Mouse (Mus musculus): ENCODE measurements at regions not wholly inside any gene's neighbourhood (a gene's known extent, or its start where the extent isn't known, plus 50 kb on each side); places are given as distances from the start of the nearest gene placed in this dataset.
"Not testable (repeated sequence)": the region's sequence is repeated elsewhere in the genome, so short reads cannot be mapped to it uniquely, and the experiment has no call there.

DNA sequence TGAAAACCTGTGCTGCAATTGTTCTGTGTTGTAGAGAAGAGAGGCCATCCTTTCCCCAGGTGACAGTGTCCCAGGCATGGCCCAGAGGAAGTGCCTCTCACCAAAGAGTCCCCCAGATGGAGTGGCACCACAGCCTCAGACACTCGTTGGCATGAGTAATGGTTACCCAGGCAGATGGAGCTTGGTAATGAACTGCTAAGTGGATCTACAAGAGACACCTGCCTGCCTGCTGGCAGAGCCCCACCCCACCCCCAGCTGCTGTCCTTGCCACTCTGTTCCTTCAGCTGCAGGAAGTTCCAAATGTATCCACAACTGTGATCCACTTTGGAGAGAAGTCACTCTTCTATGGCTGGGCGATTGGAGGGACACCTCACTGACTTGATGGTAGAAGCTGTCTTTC, 72.0 kb downstream of the Foxa2 start:
- ATAC-seq (ENCODE audit: insufficient number of reproducible peaks, low FRiP score, low TSS enrichment, low read depth) (no peak), DNase-seq (ENCODE audit: low spot score) (no peak)
- H3K4me1 ChIP-seq (ENCODE audit: control insufficient read depth, insufficient read depth, low read length), result no peaks in the 10 kb centered on the region
- no peaks in the 10 kb centered on the region for H3K27me3 ChIP-seq (ENCODE audit: control insufficient read depth, insufficient read depth, low read length)
- no peaks in the 10 kb centered on the region for H3K36me3 ChIP-seq (ENCODE audit: control insufficient read depth, insufficient read depth, low read length)
- H3K9me3 ChIP-seq (ENCODE audit: control insufficient read depth, low read length), result no peaks in the 10 kb centered on the region
- H3K9ac ChIP-seq (ENCODE audit: low read length), result no peak overlapping the region
- H3K27ac ChIP-seq (replicated peaks; ENCODE audit: low read depth, low read length), result no peak overlapping the region
- H3K4me3 ChIP-seq (ENCODE audit: low read depth, low read length), result no peak overlapping the region
- 64% methylated on average over 2 of the region's 2 CpGs for WGBS
- H3K4me2 ChIP-seq (ENCODE audit: low read depth, severe bottlenecking), result no peak overlapping the region

DNA sequence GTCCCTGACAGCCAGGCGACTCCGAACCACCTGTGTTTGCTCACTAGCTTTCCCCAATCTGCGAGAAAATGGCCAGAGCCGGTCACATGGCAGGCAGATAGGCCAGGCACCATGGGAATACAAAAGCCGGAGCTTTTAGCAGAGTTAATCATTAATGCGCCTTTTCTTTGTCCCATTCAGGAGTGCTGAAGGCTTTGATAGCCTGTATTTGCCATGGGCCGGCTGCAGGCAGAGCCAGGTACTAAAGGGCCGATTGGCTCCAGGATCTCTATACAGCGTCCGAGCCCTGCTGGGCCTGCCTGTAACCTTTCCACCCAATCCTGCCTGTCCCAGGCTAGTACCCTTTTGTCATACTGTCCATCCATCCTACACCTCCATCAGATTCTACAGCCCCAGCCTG, 78.1 kb downstream of the Foxa2 start:
- Histone ChIP-seq H3K9ac (ENCODE audit: low read length) (no peak overlapping the region), H3K36me3 (ENCODE audit: control insufficient read depth, insufficient read depth, low read length) (no peaks in the 10 kb centered on the region), H3K4me2 (ENCODE audit: low read depth, severe bottlenecking) (no peak overlapping the region), H3K4me3 (ENCODE audit: low read depth, low read length) (no peak overlapping the region), H3K27me3 (ENCODE audit: control insufficient read depth, insufficient read depth, low read length) (no peaks in the 10 kb centered on the region), H3K27ac (replicated peaks; ENCODE audit: low read depth, low read length) (no peak overlapping the region), H3K4me1 (ENCODE audit: control insufficient read depth, insufficient read depth, low read length) (no peaks in the 10 kb centered on the region), H3K9me3 (ENCODE audit: control insufficient read depth, low read length) (no peaks in the 10 kb centered on the region)
- ATAC-seq (ENCODE audit: insufficient number of reproducible peaks, low FRiP score, low TSS enrichment, low read depth) (no peak), DNase-seq (ENCODE audit: low spot score) (no peak)
- 51% methylated on average over 10 of the region's 10 CpGs for WGBS

GRCm38 (mm10) chr2:147967829-147968529, 78.8 kb downstream of the Foxa2 start:
- 55% methylated on average over 9 of the region's 9 CpGs for WGBS
- Histone ChIP-seq H3K27ac (replicated peaks; ENCODE audit: low read depth, low read length) (no peak overlapping the region), H3K4me2 (ENCODE audit: low read depth, severe bottlenecking) (no peak overlapping the region), H3K4me1 (ENCODE audit: control insufficient read depth, insufficient read depth, low read length) (no peaks in the 10 kb centered on the region), H3K36me3 (ENCODE audit: control insufficient read depth, insufficient read depth, low read length) (no peaks in the 10 kb centered on the region), H3K27me3 (ENCODE audit: control insufficient read depth, insufficient read depth, low read length) (no peaks in the 10 kb centered on the region), H3K4me3 (ENCODE audit: low read depth, low read length) (no peak overlapping the region), H3K9me3 (ENCODE audit: control insufficient read depth, low read length) (no peaks in the 10 kb centered on the region), H3K9ac (ENCODE audit: low read length) (no peak overlapping the region)
- no peak for ATAC-seq (ENCODE audit: insufficient number of reproducible peaks, low FRiP score, low TSS enrichment, low read depth)
- DNase-seq (ENCODE audit: low spot score), result no peak

DNA sequence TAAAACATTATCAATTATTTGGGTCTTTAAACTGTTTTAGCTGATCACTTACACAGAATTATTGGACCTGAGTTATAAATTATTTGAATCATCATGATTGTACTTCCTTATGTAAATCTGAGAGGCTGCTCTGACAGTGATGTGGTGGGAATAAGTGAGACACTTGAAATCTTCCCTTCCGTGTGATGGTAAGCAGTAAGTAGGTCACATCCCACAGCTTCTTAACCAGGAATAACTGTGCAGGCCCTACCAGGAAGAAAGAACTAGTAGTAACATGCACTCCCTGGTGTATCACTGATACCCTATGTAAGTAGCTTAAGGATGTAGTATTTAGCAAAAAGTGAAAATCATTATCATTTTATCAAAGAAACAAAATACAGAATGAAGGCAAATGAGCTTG, 83.5 kb downstream of the Foxa2 start:
- not testable (repeated sequence) for H3K36me3 ChIP-seq (ENCODE audit: control insufficient read depth, insufficient read depth, low read length); H3K9ac ChIP-seq (ENCODE audit: low read length); H3K9me3 ChIP-seq (ENCODE audit: control insufficient read depth, low read length); H3K27me3 ChIP-seq (ENCODE audit: control insufficient read depth, insufficient read depth, low read length); DNase-seq (ENCODE audit: low spot score); ATAC-seq (ENCODE audit: insufficient number of reproducible peaks, low FRiP score, low TSS enrichment, low read depth); H3K4me3 ChIP-seq (ENCODE audit: low read depth, low read length); H3K27ac ChIP-seq (replicated peaks; ENCODE audit: low read depth, low read length); H3K4me1 ChIP-seq (ENCODE audit: control insufficient read depth, insufficient read depth, low read length); H3K4me2 ChIP-seq (ENCODE audit: low read depth, severe bottlenecking)
- 89% methylated on average over 1 of the region's 1 CpGs for WGBS

DNA sequence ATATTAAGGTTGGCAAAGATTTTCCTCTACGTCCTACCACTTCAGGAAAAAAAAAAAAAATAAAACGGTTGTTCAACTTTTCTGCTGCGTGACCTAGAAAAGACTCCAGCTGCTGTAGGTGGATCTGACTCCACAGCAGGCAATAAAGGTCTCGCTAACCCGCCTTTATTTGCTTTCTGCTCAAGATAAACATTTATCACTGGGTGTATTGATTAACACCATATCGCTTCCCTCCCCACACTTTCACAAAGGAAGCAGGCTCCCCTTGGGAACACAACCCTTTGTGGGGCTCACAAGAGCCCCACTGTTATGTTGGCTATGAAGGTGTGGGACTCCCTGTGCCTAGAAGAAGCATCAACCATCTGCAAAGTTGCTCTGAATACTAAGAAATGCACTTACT, 85.1 kb downstream of the Foxa2 start:
- WGBS, result 51% methylated on average over 6 of the region's 6 CpGs
- no peak for ATAC-seq (ENCODE audit: insufficient number of reproducible peaks, low FRiP score, low TSS enrichment, low read depth)
- no peaks in the 10 kb centered on the region for H3K36me3 ChIP-seq (ENCODE audit: control insufficient read depth, insufficient read depth, low read length)
- no peaks in the 10 kb centered on the region for H3K27me3 ChIP-seq (ENCODE audit: control insufficient read depth, insufficient read depth, low read length)
- H3K4me3 ChIP-seq (ENCODE audit: low read depth, low read length), result no peak overlapping the region
- no peak overlapping the region for H3K9ac ChIP-seq (ENCODE audit: low read length)
- no peak for DNase-seq (ENCODE audit: low spot score)
- no peak overlapping the region for H3K27ac ChIP-seq (replicated peaks; ENCODE audit: low read depth, low read length)
- H3K4me2 ChIP-seq (ENCODE audit: low read depth, severe bottlenecking), result no peak overlapping the region
- H3K9me3 ChIP-seq (ENCODE audit: control insufficient read depth, low read length), result no peaks in the 10 kb centered on the region
- no peaks in the 10 kb centered on the region for H3K4me1 ChIP-seq (ENCODE audit: control insufficient read depth, insufficient read depth, low read length)

DNA sequence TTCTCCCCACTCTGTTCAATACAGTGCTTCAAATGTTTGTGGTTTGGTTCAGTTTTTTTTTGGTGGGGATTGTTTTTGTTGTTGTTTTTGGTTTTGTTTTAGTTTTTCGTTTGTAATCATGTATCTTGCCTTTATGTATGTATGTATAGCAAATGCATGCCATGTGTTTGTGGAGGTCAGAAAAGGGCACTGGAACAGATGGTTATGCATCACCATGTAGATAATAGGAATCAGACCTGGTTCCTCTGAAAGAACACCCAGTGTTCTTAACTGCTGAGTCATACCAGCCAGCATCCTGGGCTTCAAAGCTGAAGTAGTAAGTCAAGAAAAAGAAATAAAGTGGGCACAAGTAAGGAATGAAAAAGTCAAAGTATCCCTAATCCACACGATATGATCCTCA, 92.6 kb downstream of the Foxa2 start:
- Histone ChIP-seq H3K27me3 (ENCODE audit: control insufficient read depth, insufficient read depth, low read length) (no peaks in the 10 kb centered on the region), H3K27ac (replicated peaks; ENCODE audit: low read depth, low read length) (no peak overlapping the region), H3K9ac (ENCODE audit: low read length) (no peak overlapping the region), H3K4me1 (ENCODE audit: control insufficient read depth, insufficient read depth, low read length) (no peaks in the 10 kb centered on the region), H3K9me3 (ENCODE audit: control insufficient read depth, low read length) (no peaks in the 10 kb centered on the region), H3K4me2 (ENCODE audit: low read depth, severe bottlenecking) (no peak overlapping the region), H3K36me3 (ENCODE audit: control insufficient read depth, insufficient read depth, low read length) (no peaks in the 10 kb centered on the region), H3K4me3 (ENCODE audit: low read depth, low read length) (no peak overlapping the region)
- no peak for DNase-seq (ENCODE audit: low spot score)
- ATAC-seq (ENCODE audit: insufficient number of reproducible peaks, low FRiP score, low TSS enrichment, low read depth), result no peak
- WGBS, result 62% methylated on average over 2 of the region's 2 CpGs

DNA sequence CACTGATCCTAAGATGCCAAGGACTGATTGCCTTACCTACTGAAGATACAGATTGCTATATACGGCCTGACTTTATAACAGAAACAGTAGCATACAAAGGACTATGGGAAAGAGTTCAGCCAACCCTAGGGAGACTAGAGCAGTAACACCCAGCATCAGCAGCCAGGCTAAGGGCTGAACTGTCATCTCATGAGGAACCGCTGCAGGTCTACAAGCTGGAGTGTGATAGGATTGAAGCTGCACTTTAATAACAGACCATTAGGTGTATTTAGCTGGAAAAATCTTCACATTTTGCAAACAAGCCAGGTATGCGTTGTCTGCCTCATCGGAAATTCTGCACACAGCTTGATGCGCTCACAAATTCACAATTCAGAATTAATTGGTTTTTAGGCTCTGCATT, 95.5 kb downstream of the Foxa2 start:
- DNase-seq (ENCODE audit: low spot score), result no peak
- H3K4me2 ChIP-seq (ENCODE audit: low read depth, severe bottlenecking), result no peak overlapping the region
- H3K36me3 ChIP-seq (ENCODE audit: control insufficient read depth, insufficient read depth, low read length), result no peaks in the 10 kb centered on the region
- no peaks in the 10 kb centered on the region for H3K9me3 ChIP-seq (ENCODE audit: control insufficient read depth, low read length)
- no peak overlapping the region for H3K4me3 ChIP-seq (ENCODE audit: low read depth, low read length)
- 91% methylated on average over 5 of the region's 5 CpGs for WGBS
- H3K9ac ChIP-seq (ENCODE audit: low read length), result no peak overlapping the region
- H3K27me3 ChIP-seq (ENCODE audit: control insufficient read depth, insufficient read depth, low read length), result no peaks in the 10 kb centered on the region
- no peaks in the 10 kb centered on the region for H3K4me1 ChIP-seq (ENCODE audit: control insufficient read depth, insufficient read depth, low read length)
- no peak for ATAC-seq (ENCODE audit: insufficient number of reproducible peaks, low FRiP score, low TSS enrichment, low read depth)
- no peak overlapping the region for H3K27ac ChIP-seq (replicated peaks; ENCODE audit: low read depth, low read length)

DNA sequence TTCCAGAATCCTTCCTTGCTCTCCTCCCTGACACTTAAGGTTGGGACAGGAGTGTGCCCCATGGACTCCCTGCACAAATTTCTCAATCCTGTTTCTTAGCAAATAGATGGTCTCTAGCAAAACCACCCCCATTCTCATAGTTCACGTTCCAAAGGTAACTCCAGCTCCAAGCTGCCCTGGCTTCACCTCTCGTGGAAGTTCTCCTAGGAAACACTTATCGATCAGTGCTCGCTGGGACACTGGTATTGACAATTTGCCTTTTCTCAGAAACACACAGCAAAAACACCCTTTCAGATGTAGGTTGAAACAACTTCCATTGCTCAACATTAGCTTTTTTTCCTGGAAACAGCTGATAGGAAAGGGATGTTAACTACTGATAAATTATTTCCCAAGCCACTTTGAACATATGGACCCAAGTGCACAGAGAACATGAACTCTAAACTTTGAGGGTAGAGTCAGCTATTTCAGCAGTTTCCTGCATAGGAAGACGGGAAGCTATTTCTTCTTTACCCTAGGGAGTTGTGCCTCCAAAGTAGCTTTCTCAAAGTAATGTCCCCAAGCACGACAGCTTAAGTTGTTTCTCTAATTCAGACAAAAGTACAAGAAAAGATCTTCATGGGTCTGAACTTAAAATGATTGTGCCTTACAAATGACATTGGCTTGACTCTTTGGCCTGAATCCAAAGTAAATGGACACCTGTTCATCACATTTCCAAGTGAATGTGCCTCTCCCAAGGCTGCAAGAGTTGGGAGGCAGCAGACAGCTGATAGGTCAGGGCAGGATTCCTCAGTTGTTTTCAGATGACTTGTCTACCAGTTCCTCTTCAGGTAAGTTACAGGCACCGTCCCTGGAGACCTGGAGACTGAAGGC, 102.4 kb downstream of the Foxa2 start:
- WGBS, result 90% methylated on average over 7 of the region's 7 CpGs
- no peak overlapping the region for H3K4me2 ChIP-seq (ENCODE audit: low read depth, severe bottlenecking)

More for the DNA sequence above, 102.4 kb downstream of the Foxa2 start:
- ATAC-seq (ENCODE audit: insufficient number of reproducible peaks, low FRiP score, low TSS enrichment, low read depth) (no peak), DNase-seq (ENCODE audit: low spot score) (no peak)
- Histone ChIP-seq H3K27me3 (ENCODE audit: control insufficient read depth, insufficient read depth, low read length) (no peaks in the 10 kb centered on the region), H3K9me3 (ENCODE audit: control insufficient read depth, low read length) (no peaks in the 10 kb centered on the region), H3K4me3 (ENCODE audit: low read depth, low read length) (no peak overlapping the region), H3K27ac (replicated peaks; ENCODE audit: low read depth, low read length) (no peak overlapping the region), H3K4me1 (ENCODE audit: control insufficient read depth, insufficient read depth, low read length) (no peaks in the 10 kb centered on the region), H3K9ac (ENCODE audit: low read length) (no peak overlapping the region), H3K36me3 (ENCODE audit: control insufficient read depth, insufficient read depth, low read length) (no peaks in the 10 kb centered on the region)

Measured in limb, embryonic 11.5 days (tissue).